Mouse (Mus musculus): ENCODE measurements around the gene Gm45785. TPM values are rescaled to one million over a fixed set of nuclear protein-coding genes. Genes with fewer than 3 reads are reported as not detected.

The Gm45785 gene
- total RNA-seq, 2 experiments from 2014 or later, result not detected

DNA sequence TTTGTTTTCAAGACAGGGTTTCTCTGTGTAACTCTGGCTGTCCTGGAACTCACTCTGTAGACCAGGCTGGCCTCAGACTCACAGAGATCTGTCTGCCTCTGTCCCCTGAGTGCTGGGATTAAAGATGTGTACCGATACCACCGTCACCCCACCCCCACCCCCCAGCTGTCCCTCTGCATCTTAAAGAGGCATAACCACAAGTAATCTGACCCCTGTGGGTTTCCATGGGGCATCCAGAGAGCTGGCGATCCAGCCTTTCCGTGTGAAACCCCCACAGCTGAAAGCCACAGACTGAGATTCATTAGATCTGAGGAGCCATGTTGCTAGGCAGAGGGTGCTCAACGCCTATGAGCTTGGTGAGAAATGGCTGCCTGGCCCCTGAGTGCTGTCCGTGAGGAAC is 3.9 kb upstream of the Gm45785 start:
- intact Hi-C loops (cut with DNase I), result no loop called here
- no peak for DNase-seq (ENCODE audit: low spot score)

DNA sequence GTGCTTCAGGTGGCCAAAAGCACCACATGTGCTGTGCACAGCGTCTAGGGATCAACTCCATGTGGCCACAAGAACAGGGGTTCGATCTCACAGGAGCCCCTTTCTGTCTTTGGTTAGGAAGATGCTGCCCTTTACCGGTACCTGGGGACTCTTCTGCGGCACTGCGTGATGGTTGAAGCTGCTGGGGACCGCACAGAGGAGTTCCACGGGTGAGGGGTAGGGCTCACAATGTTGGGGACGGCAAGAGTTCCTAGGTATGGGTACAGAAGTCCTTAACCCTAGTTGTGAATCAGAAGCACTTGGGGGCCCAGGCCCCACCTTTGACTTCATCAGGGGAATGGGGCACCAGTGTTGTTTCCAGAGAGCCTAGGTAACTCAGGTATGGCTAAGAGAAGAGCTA is 2.6 kb upstream of the Gm45785 start:
- no peak for DNase-seq (ENCODE audit: low spot score)
- intact Hi-C loops (cut with DNase I), result no loop called here

DNA sequence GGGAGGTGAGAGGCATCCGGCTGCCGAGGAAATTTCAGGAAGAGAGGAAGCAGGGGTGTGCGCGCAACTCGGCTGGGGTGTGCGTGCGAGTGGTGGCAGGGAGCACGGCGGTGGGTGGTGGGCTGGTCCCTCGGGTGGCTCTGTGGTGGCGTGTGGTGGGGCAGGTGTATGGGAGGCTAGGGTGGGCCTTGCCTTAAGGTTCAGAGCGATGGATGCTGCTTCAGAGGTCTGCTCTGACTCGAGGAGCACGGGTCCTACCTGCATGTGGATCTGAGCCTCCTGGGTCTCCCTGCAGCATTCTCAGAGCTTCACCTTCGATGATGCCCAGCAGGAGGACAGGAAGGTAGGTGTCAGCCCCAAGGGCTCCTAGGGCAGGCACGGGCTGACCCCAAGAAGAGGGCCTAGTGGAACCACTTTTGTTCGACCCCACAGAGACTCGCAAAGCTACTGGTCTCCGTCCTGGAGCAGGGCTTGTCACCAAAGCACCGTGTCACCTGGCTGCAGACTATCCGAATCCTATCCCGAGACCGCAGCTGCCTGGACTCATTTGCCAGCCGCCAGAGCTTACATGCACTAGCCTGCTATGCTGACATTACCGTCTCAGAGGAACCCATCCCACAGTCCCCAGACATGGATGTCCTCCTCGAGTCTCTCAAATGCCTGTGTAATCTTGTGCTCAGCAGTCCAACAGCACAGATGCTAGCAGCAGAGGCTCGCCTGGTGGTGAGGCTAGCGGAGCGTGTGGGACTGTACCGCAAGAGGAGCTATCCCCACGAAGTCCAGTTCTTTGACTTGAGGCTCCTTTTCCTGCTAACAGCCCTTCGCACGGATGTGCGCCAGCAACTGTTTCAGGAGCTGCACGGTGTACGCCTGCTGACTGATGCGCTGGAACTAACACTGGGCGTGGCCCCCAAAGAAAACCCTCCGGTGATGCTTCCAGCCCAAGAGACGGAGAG is 1.7 kb upstream of the Gm45785 start, which contains the start of gene Bet1l:
Gene Bet1l (minus strand): TSS at position 28 of the 956 bp plus-strand sequence.
- intact Hi-C loops (cut with DNase I), result loop anchor here (1.0 kb wide), 1 partner anchor 24 kb away; the partner anchor contains the start of gene Sirt3
- no peak for DNase-seq (ENCODE audit: low spot score)

DNA sequence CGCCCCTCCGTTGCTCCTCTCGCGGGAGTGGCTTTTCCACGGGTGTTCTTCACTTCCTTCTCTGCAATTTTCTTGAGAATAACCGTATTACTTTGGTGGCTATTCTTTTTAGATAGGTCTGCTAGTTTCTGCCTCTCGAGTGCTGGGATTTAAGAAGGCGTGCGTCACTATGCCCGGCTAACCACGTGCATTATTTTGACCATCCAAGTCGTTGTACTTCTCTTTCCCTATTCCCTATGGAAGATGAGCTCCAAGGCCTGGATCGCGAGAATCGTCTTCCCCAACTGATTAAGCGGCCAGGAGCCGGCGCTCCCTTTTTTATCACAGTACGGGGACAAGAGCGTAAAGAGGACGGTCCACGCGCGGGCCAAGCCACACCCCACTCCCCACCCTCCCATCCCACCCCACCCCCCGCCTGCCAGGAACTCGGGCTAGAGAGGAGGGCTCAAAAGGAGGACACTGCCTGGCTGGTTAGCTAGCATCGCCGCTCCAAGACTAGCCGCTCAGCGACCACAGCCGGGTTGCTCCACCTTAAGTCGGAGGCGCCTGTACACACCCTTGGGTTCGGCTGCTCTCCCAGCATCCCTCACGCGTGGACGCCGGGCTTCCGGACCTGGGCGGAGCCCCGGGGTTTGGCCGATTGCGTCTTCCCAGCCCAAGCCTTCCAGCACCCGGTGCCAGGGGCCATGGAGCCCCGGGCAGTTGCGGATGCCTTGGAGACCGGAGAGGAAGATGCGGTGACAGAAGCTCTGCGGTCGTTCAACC is 836 bp upstream of the Gm45785 start, which contains the start of gene Ric8a:
Gene Ric8a (plus strand): TSS at position 173 of the 765 bp plus-strand sequence.
- peak; percentile 89 for DNase-seq (ENCODE audit: low spot score)
- intact Hi-C loops (cut with DNase I), result loop anchor here (1.0 kb wide), 1 partner anchor 25 kb away; the partner anchor contains the start of gene Sirt3

DNA sequence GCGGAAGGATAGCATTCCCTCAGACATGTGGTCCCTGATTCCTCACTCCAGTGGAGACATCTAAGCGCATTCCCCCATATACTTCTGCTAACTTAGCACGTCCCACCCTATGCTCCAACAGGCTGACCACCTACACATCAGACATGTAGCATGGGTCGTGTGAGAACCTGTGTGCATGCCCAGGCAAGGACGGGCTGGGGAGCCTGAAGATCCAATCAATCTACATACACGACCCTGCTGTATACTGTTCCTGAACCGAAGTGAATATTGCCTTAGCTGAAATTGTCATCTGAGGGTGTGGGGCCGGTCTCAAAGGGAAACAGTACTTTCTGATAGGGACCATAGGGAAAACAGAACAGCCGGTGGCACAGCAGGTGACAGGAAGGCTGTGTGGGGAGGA is 950 bp downstream of the Gm45785 start:
- intact Hi-C loops (cut with DNase I), result no loop called here
- no peak for DNase-seq (ENCODE audit: low spot score)

DNA sequence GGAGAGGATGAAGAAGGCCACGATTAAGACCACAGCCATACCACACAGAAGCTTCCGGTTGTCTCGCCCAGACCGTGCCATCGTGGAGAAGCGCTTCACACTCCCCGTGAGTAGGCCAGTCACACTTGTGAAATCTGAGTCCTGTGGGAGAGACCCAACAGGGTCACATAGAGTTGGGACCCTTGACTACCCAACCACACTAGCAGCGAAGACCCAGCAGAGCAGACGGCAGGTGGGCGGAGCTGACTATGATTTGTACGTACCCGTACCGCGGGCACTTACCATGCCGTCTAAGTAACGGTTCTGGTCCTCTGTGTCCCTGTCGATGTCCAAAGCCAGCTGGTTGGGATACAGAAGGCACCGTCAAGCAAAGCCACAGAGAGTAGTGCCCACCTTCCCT is 1.6 kb downstream of the Gm45785 start:
- DNase-seq (ENCODE audit: low spot score), result no peak
- intact Hi-C loops (cut with DNase I), result no loop called here

DNA sequence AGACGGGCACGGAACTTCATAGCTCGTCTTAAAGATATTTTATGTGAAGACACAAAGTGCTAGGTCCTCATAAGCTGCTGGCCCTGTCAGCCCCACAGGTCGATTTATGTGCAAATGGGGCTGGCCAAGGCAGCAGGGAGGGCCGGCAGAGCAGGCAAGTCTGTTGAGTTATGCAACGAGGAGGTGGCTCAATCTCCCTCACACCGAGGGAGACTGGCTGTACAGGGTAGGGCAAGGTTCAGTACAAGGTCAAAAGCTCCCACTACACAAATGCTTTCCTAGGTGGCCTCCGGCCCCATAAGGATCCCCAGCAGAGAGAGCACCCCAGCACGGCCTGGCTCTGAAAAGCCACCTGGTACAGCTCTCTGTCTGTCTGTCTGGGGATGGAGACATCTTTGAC is 2.7 kb downstream of the Gm45785 start:
- intact Hi-C loops (cut with DNase I), result no loop called here
- DNase-seq (ENCODE audit: low spot score), result no peak

DNA sequence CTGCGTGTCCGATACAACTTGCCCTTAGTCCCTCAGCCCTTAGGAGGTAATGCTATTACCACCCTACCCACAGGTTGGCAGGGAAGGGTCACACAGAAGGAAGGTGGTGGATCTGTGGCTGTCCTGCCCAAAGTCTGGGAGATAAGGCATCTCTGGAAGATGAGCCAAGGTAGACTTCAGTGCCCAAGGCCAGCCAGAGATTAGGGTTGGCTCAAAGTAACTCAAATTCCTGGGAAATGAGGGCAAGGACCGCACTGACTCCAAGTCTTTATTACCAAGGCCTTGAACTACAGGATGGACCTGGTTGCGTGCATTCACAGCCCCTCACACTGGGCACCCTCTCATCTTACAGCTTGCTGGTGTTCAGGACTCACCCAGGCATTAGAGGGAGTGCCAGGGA is 4.2 kb downstream of the Gm45785 start:
- intact Hi-C loops (cut with DNase I), result no loop called here
- no peak for DNase-seq (ENCODE audit: low spot score)

DNA sequence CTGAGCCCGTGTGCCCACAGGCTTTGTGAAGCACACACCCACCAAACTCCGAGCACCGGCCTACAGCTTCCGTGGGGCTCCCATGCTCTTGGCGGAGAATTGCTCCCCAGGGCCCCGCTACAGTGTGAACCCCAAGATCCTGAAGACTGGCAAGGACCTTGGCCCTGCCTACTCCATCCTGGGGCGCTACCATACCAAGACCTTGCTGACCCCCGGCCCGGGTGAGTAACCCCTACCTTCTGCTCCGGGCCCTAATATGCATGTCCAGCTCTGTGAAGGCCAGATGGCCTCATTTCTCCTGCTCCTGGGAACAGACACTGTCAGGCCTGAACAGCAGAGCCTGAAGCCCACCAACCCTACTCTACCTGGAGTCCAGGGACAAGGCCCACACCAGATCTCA is 7.5 kb downstream of the Gm45785 start:
- intact Hi-C loops (cut with DNase I), result loop anchor here (5.0 kb wide), 1 partner anchor 329 kb away; no protein-coding TSS in a partner anchor
- DNase-seq (ENCODE audit: low spot score), result no peak

DNA sequence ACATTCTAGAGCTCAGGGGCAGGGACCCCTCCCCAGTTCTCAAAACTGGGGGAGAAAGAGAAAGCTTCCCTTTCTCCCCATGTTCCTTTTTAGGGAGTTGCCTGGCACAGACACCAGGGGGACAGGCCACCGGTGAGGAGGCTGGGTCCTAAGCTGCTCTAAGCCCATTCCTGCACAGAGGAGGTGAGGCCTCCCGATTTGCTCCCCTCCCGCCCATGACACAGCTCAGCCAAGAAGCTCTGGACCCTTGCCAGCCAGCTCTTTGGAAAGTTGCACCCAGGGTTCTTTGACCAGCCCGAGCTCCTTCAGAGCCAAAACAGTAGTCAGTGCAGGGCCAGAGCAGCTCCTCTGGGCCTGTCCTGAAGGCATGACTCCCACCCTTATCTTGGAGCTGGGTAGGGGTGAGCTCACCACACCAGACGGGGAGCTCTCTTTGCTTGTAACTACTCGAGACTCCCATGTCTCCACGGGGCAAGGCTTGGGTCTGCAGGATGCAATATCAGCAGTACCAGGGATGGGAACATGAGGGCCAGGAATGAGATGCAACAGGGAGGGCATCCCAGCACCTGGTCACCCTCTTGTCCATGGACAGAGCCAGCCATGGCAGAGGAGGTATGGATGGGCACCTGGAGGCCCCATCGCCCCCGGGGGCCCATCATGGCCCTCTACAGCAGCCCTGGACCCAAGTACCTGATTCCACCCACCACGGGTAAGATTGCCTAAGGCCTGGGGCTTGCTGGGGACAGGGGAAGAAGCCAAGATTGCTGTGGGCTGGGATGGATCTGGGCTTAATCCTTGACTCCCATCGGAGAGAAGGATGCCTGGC is 8.2 kb downstream of the Gm45785 start, which contains the start of gene Odf3:
Gene Odf3 (plus strand): TSS at position 51 of the 826 bp plus-strand sequence.
- intact Hi-C loops (cut with DNase I), result loop anchor here (5.0 kb wide), 1 partner anchor 329 kb away; no protein-coding TSS in a partner anchor
- no peak for DNase-seq (ENCODE audit: low spot score)

DNA sequence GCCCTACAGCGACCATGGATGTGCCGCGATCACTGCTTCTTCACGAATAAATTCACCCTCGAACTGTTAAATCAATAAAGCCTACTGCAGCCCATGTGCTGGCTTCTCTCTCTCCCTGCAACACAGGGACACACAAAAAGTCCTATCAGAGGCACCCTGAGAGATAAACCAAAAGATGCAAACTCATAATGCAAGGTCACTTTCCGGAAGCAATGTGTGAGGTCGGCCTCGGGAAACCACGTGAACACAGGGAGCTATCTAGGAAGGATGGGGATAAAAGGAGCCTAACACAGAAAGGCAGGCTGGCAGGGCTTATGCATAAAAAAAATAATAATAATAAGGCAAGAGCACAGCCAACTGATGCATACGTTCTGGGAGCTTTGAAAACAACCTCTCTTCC is 9.5 kb downstream of the Gm45785 start:
- intact Hi-C loops (cut with DNase I), result loop anchor here (5.0 kb wide), 1 partner anchor 331 kb away; no protein-coding TSS in a partner anchor
- no peak for DNase-seq (ENCODE audit: low spot score)

DNA sequence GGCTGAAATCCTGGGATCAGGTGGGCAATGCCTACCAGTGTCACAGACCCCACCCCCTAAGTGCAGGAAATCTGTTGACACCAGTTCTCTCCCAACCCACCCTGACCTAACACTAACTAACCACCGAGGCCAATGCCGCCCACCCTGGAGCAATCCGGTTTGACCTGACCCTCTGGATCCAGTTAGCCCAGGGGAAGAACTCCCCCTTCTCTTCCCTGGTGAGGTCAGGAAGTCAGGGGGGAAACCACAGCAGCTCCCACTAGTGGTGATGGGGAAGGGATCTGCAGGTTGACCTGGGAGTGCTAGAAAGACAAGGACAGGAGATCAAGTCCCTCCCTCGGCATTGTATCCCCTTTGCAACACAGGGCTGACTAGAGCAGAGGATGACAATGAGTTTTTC is 10.4 kb downstream of the Gm45785 start:
- no peak for DNase-seq (ENCODE audit: low spot score)
- intact Hi-C loops (cut with DNase I), result loop anchor here (1.0 to 5.0 kb wide), 3 partner anchors 58 to 332 kb away; no protein-coding TSS in a partner anchor

DNA sequence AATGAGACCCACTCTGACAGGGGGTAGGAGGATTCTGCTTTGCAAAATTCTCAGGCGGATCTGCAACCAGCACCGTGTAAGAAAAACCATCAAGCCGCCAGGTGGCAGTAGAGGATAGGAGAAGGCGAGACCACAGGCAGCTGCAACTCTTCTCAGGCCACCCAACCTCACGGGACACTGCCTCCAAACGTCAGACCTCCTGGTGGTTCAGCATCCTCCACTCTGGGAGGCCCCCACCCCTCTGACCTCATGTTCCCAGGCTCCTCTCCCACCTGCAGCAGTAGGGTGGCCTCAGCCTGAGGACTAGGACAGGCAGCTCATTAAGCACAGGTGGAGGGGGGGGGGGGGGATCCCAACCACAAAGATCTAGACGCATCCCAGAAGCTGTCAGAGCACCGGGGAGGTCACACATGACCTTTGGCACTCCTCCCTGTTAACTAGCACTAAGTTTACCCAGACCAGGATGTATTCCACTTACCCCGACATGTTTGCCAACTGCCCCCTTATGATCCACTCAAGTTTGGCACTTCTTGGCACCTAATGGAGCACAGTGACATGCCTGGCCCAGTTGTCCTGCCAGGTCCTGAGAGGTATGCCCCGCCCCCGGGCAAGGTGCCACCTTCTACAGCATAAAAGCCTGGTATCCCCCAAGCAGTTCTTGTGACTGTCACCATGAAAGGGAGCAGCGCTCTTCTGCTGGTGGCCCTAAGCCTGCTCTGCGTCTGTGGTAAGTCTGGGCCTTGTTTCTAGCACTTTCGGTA is 11.0 kb downstream of the Gm45785 start, which contains the start of gene Scgb1c1:
Gene Scgb1c1 (plus strand): TSS at position 643 of the 761 bp plus-strand sequence.
- peak; percentile 67 for DNase-seq (ENCODE audit: low spot score)
- intact Hi-C loops (cut with DNase I), result loop anchor here (1.0 to 5.0 kb wide), 3 partner anchors 58 to 332 kb away; no protein-coding TSS in a partner anchor

DNA sequence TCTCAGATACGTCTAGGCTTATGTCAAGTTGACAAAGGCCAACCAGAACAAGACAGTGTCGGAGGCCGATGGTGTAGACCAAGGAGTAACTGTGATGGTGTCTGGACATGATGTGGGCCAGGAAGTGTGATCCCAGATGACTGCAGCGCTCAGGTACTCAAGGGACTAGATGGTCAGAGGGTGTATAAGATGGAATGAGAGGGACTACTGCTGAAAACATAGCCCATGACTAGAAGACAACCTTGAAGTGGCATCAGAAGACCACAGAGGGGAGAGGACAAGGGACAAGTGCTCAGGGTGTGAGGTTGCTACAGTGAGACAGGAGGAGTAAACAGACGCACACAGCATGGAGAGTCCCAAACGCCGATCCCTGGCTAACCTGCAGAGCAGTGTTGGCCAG is 12.3 kb downstream of the Gm45785 start:
- intact Hi-C loops (cut with DNase I), result loop anchor here (2.0 kb wide), 1 partner anchor 205 kb away; no protein-coding TSS in a partner anchor
- DNase-seq (ENCODE audit: low spot score), result no peak

DNA sequence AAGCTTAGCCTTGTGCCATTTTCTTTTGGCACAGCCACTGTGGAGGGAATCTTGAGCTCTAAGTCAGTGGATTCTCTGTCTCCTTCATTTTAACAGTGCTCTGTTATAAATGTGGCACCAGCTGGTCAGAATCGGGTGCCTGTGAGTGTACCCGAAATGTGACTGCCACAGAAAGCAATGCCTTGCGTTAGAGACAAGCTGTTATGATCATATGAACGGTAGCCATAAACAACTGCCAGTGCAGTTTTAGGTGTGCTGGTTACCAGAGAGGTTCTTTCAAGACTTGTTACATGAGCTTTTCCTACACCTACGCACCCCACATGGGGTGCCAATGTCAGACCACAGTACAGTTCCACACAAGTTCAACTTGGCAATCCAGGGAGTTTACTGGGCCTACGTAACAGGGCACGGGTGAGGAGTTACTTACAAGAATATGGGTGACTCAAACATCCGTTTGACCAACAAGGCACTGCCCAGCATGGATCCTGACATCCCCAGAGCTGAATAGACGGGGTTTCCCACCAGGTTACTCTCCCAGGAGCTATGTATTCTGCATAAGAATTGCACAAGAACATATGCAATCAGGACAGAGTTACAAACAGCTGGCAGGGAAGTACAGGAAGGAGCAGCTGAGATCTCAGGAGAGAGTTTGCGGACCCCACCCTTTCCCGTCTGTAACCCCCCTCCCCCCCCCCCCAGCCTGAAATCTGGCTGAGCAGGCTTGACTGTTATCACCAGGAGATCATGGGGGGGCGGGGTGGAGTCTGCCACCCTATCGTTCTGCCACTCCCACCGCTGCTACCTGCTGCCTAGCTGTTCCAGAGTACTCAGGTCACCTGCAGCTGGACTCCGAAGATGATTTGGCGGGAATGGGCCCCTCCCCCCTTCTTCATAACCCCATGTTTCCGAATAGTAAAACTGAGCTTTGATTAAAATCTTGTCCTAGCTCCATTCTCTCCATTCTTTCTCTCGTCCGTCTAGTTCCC is 15.1 kb downstream of the Gm45785 start:
- intact Hi-C loops (cut with DNase I), result no loop called here
- DNase-seq (ENCODE audit: low spot score), result no peak

DNA sequence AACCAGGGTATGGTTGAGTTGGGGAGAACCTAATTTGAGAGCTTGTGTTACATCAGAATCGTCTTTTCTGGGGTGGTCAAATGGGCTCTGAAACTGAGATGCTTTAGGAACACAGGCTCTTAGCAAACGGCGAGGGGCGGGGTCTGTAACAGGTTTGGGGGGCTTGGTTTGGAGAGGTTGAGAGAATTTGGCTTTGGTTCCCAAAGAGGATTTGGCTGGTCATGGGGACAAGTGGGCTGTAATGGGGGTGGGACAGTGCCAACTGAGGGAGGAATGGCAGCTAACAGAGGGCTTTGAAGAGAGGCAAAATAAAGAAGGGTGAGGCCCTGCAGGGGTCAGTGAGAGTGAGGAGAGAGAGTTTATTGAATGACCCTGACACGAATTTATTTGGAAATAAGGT is 16.6 kb downstream of the Gm45785 start:
- intact Hi-C loops (cut with DNase I), result loop anchor here (10.0 kb wide), 1 partner anchor 765 kb away; no protein-coding TSS in a partner anchor
- DNase-seq (ENCODE audit: low spot score), result no peak

Measured in heart, postnatal 25 days (tissue).